Mouse (Mus musculus) embryonic facial prominence, embryonic 12.5 days (tissue): ENCODE results near the gene Ak1. TPM values are rescaled to one million over a fixed set of nuclear protein-coding genes. Genes with fewer than 3 reads are reported as not detected.

Experiments used
- ATAC-seq: fragments of 200-750 bp; cut with Nextera tagmentation; 2 replicates; pipeline ENCODE4 v1.8.0; 2017; ENCODE audit not compliant: insufficient number of reproducible peaks, insufficient read depth, low FRiP score, low TSS enrichment
- H3K27ac ChIP-seq: fragments of 300-500 bp; sonication (generic); 2 replicates; pipeline ENCODE4 v1.5.1; 2016; ENCODE audit warnings: mild to moderate bottlenecking
- H3K27me3 ChIP-seq: fragments of 300-500 bp; sonication (generic); 2 replicates; pipeline ENCODE4 v1.6.1; 2016; ENCODE audit warnings: mild to moderate bottlenecking, moderate library complexity
- H3K36me3 ChIP-seq: fragments of 300-500 bp; sonication (generic); 2 replicates; pipeline ENCODE4 v1.6.1; 2016; ENCODE audit warnings: mild to moderate bottlenecking
- H3K4me1 ChIP-seq: fragments of 300-500 bp; sonication (generic); 2 replicates; pipeline ENCODE4 v1.6.1; 2016
- H3K4me2 ChIP-seq: fragments of 300-500 bp; sonication (generic); replicated peaks from 2 replicates; pipeline ENCODE4 v1.6.1; 2016; ENCODE audit warnings: mild to moderate bottlenecking, moderate library complexity
- H3K4me3 ChIP-seq: fragments of 300-500 bp; sonication (generic); 2 replicates; pipeline ENCODE4 v1.5.1; 2016; ENCODE audit warnings: mild to moderate bottlenecking
- H3K9ac ChIP-seq: fragments of 300-500 bp; sonication (generic); 2 replicates; pipeline ENCODE4 v1.6.1; 2016; ENCODE audit warnings: mild to moderate bottlenecking, moderate library complexity
- H3K9me3 ChIP-seq: fragments of 300-500 bp; sonication (generic); 2 replicates; pipeline ENCODE4 v1.6.1; 2016; ENCODE audit warnings: mild to moderate bottlenecking, moderate library complexity
- WGBS: fragments of 180-500 bp; shearing (Covaris S2); methylation state at CpG from one replicate; pipeline ENCODE4 v1.1.7; 2016; 5-methylcytosine and 5-hydroxymethylcytosine counted together
- polyA plus RNA-seq: library from polyadenylated mRNA; unstranded; fragments of >200 nt; fragmentation: Nextera tagmentation; extraction: Ambion mirVana; gene quantifications from 2 replicates; pipeline ENCODE4 v1.2.1, GENCODE M21; 2016

Ak1 gene
- polyA plus RNA-seq, 1 experiment from 2014 or later = 24.1 TPM

DNA sequence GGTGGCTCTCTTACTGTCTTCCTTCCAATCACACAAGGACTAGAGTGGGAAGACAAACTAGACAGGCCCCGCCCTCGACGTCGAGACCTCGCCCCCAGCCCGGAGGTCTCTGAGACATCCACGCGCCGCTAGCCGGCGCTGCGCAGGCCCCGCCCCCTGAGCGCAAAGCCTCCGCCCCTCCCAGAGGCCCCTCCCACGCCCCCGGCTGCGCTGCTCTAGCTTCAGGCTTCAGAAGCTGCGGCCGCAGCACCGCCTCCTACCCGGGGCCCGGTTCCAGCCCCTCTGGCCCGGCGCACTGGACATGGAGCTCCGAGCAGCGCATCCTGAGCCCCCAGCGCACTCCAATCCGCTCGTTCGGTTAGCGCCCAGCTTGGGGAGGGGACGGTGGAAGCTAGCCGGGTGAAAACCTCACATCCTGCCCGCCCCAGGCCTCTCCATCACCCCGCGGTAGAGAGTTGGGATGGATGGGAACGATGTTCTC is 34.6 kb upstream of the Ak1 start, which contains the start of gene St6galnac4:
TSS of gene St6galnac4 (plus strand) at position 225 of the 481 bp plus-strand sequence.
- Histone ChIP-seq H3K9me3 (no peaks in the 10 kb centered on the region), H3K9ac (peak within 1 kb of the TSS; percentile 63), H3K4me2 (peak within 1 kb of the TSS; percentile 62), H3K4me1 (peaks cover 13% of the 10 kb centered on the region), H3K36me3 (0 out of 2 replicates have a peak, but pooled peaks cover 4% of the 10 kb centered on the region), H3K27ac (peak within 1 kb of the TSS; percentile 66), H3K27me3 (peaks cover 11% of the 10 kb centered on the region), H3K4me3 (peak within 1 kb of the TSS; percentile 58)
- WGBS = under 1% methylated on average over 38 of the region's 38 CpGs
- peak; percentile 71 for ATAC-seq

DNA sequence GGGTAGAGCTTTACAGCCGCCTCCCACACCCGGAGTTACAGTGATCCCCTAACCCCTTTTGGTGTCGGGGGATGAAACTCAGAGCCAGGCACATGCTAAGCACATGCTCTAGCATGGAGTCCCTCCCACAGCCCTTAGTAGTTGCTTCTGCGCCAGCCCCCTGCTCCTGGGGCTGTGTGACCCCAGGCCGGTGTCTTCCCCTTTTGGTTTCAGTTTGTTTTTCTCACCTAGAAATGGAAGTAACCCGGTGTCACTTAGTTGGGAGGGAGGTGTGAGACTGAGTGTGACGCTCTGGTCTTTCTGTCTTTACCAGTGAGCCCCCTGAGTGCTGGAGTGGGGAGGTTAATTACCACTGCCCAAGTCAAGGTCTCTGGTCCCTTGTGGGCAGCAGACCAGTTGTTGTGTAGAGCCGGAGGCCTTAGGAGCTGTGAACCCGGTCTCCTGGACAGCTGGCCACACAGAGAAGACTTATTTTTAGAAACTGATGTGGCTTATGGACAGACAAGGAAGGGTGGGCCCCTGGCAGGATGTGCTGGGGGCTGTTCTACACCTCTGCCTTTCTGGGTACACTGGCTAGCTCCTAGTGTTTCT is 33.7 kb upstream of the Ak1 start:
- Histone ChIP-seq H3K4me3 (peak overlapping the region; percentile 58), H3K4me2 (peak overlapping the region; percentile 62), H3K9me3 (no peaks in the 10 kb centered on the region), H3K36me3 (0 out of 2 replicates have a peak, but pooled peaks cover 4% of the 10 kb centered on the region), H3K27me3 (peaks cover 4% of the 10 kb centered on the region; the same call in 1 of the 2 replicates), H3K4me1 (peaks cover 13% of the 10 kb centered on the region), H3K27ac (no peak overlapping the region), H3K9ac (peak overlapping the region; percentile 63)
- no peak for ATAC-seq
- 37% methylated on average over 9 of the region's 9 CpGs for WGBS

DNA sequence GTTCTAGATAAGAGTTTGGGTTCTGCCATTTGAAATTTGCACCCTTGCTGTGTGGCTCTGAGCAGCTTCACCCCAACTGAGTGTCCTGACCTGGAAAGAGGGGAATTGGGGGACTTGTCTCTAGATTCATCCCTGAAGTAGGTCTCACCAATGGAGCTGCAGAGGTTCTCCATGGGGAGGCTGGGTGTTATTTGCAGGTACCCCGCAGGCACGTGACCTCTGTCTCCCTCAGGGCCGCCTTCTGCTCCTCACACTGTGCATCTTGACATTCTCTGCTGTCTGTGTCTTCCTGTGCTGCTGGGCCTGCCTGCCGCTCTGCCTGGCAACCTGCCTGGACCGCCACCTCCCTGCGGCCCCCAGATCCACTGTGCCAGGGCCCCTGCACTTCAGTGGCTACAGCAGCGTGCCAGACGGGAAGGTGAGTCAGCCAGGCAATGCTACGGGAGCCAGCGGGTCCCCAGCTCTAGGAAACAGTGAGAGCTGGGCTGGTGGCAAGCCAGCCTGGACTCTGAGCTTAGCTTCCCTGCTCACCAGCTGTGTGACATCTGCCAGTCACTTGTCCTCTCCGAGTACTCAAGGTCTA is 32.3 kb upstream of the Ak1 start:
- no peak overlapping the region for H3K4me3 ChIP-seq
- H3K4me1 ChIP-seq = peaks cover 13% of the 10 kb centered on the region
- no peaks in the 10 kb centered on the region for H3K9me3 ChIP-seq
- 67% methylated on average over 11 of the region's 11 CpGs for WGBS
- no peak overlapping the region for H3K27ac ChIP-seq
- no peak overlapping the region for H3K9ac ChIP-seq
- ATAC-seq = no peak
- no peaks in the 10 kb centered on the region for H3K27me3 ChIP-seq
- H3K36me3 ChIP-seq = peaks cover 12% of the 10 kb centered on the region; the same call in 1 of the 2 replicates
- H3K4me2 ChIP-seq = no peak overlapping the region

DNA sequence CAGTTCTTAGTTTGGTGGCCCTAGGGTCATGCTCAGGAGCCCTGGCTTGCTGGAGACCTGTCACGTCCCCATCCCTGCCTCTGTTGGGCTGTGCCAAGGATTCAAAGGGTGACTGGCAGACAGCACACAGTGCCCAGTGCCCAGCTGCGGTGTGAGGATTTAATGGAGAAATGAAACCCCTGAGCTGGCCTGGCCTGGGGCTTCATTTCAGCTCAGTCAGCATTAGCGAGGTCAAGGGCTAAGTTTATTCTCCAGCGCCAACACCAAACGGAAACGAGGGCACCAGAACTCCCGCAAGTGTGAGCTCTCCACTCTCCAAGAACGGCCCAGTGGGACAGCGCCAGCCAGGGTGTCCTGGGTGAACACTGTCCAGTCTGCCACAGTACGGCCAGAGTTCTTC is 31.3 kb upstream of the Ak1 start:
- no peak overlapping the region for H3K4me3 ChIP-seq
- H3K27ac ChIP-seq = no peak overlapping the region
- H3K9ac ChIP-seq = no peak overlapping the region
- ATAC-seq = no peak
- no peak overlapping the region for H3K4me2 ChIP-seq
- no peaks in the 10 kb centered on the region for H3K27me3 ChIP-seq
- H3K9me3 ChIP-seq = no peaks in the 10 kb centered on the region
- peaks cover 17% of the 10 kb centered on the region for H3K36me3 ChIP-seq
- peaks cover 13% of the 10 kb centered on the region for H3K4me1 ChIP-seq
- 74% methylated on average over 10 of the region's 10 CpGs for WGBS

DNA sequence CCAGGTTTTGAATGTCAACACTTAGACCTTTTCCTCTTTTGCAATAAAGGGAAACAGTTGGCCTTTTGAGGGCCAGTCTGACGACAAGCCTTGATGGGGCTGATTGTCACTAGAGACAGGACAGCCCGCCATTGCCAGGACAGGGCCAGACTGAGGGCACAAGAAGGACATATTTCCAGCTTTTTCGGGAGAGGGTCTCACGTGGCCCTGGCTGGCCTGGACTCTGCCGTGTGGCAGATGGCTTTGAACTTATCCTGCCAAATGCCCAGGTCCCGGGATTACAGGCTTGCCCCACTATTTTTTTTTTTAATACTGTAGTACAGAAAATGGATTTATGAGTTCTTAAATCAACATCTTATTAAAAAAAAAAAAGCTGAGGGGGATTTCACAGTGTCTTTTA is 30.3 kb upstream of the Ak1 start:
- H3K27me3 ChIP-seq = no peaks in the 10 kb centered on the region
- no peak overlapping the region for H3K9ac ChIP-seq
- no peak for ATAC-seq
- H3K4me1 ChIP-seq = peaks cover 13% of the 10 kb centered on the region
- no peak overlapping the region for H3K4me2 ChIP-seq
- no peak overlapping the region for H3K27ac ChIP-seq
- H3K4me3 ChIP-seq = no peak overlapping the region
- H3K36me3 ChIP-seq = peaks cover 22% of the 10 kb centered on the region
- WGBS = 66% methylated on average over 6 of the region's 6 CpGs
- no peaks in the 10 kb centered on the region for H3K9me3 ChIP-seq

DNA sequence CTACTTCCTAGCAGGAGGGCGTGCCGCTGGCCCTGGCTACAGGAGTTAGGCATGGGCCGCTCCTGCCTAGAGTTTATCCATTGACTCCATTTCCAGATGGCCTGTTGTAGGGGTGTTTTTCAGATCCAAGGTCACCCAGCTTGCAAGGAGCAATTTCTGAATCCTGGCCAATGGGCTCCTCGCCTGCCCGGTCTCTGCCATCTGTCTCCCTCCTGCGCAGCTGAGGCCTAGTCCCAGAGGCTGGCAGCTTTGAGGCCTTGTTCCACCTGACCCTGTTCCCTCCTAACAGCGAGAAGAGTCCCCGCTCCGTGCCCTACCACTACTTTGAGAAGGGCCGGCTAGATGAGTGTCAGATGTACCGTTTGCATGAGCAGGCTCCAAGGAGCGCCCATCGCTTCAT is 24.8 kb upstream of the Ak1 start:
- Histone ChIP-seq H3K9ac (no peak overlapping the region), H3K4me2 (no peak overlapping the region), H3K36me3 (peaks cover 34% of the 10 kb centered on the region), H3K27ac (no peak overlapping the region), H3K4me3 (no peak overlapping the region), H3K4me1 (peaks cover 9% of the 10 kb centered on the region), H3K9me3 (no peaks in the 10 kb centered on the region), H3K27me3 (no peaks in the 10 kb centered on the region)
- WGBS = 90% methylated on average over 13 of the region's 13 CpGs
- no peak for ATAC-seq

DNA sequence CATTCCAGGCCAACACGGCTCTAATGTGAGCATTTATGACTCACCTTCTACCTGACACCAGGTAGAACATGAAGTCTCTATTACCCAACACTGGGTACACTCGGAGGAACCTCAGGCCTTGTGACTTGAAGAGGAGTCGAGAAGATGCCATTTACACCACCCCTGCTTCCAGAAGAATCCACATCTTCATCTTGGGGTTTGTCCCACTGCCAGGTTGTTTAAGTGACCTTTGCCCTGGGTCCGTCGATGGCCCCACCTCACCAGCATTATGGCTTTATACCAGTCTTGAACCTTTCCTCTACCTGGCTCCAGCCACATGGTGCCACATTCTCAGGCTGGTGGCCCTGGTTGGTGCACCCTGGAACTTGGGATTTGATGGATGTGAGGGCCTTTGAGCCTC is 24.3 kb upstream of the Ak1 start:
- peaks cover 34% of the 10 kb centered on the region for H3K36me3 ChIP-seq
- H3K27ac ChIP-seq = no peak overlapping the region
- no peak overlapping the region for H3K9ac ChIP-seq
- H3K4me2 ChIP-seq = no peak overlapping the region
- WGBS = 86% methylated on average over 5 of the region's 5 CpGs
- ATAC-seq = no peak
- H3K9me3 ChIP-seq = no peaks in the 10 kb centered on the region
- H3K4me3 ChIP-seq = no peak overlapping the region
- no peaks in the 10 kb centered on the region for H3K27me3 ChIP-seq
- peaks cover 14% of the 10 kb centered on the region for H3K4me1 ChIP-seq

DNA sequence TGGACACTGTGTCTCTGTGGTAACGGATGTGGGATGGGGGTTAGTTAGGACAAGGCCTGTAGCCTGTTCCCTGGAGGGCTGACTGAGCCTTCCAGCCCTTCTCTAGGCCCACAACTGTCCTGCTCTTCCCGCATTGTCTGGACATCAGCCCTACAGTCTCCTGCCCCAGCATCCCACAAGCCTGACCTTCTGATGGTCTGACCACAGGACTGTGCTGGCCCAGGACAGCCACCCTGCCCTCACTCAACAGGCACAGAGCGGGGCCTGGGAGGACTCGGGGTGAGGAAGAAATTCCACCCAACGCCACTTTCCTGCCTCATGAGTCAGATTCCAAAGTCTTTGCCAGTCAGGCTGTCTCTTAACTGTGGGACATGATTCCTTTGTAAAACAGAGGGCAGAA is 23.9 kb upstream of the Ak1 start:
- no peak for ATAC-seq
- Histone ChIP-seq H3K27me3 (no peaks in the 10 kb centered on the region), H3K27ac (no peak overlapping the region), H3K36me3 (peaks cover 34% of the 10 kb centered on the region), H3K4me3 (no peak overlapping the region), H3K9ac (no peak overlapping the region), H3K9me3 (no peaks in the 10 kb centered on the region), H3K4me1 (peaks cover 18% of the 10 kb centered on the region), H3K4me2 (no peak overlapping the region)
- 89% methylated on average over 5 of the region's 5 CpGs for WGBS

DNA sequence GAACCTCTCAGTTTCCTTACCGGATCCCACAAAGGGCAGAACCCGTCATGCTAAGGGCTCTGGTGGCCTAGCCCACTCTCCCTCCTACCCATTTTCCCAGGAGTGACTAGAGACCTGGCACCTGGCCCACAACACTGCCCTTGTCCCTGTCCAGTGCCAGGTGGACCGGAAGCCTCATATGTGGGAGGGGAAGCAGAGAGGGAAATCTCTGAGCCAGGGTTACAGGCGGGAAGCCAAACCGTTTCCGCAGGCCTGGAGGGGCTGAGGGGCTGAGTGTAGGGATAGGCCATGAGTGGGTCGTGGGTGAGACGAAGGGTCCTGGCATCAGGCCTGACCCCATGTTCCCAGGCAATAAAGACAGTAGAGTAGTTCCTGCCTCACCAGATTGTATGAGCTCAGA is 23.1 kb upstream of the Ak1 start:
- 85% methylated on average over 8 of the region's 8 CpGs for WGBS
- H3K27ac ChIP-seq = no peak overlapping the region
- peaks cover 33% of the 10 kb centered on the region for H3K36me3 ChIP-seq
- H3K4me1 ChIP-seq = peaks cover 18% of the 10 kb centered on the region
- H3K4me2 ChIP-seq = no peak overlapping the region
- H3K9me3 ChIP-seq = no peaks in the 10 kb centered on the region
- ATAC-seq = no peak
- no peaks in the 10 kb centered on the region for H3K27me3 ChIP-seq
- no peak overlapping the region for H3K9ac ChIP-seq
- H3K4me3 ChIP-seq = no peak overlapping the region

DNA sequence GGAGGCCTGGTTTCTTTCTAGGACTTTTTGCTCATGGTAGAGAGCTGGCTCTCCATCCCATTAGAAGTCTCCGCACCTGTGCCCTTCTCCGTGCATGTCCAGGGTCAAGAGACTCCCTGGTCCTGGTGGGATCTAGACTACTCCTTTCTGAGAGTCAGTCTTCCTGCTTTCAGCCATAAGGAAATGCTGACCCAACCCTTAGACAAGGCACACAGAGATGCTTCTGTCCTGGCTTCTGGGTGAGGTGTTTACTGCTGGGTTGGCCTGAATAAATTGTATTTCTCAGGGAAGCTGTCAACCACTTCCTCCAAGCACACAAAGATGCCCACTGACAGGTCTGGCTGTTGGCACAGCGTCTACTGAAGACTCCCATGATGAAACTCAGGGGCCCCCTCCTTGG is 22.1 kb upstream of the Ak1 start, which contains the start of gene St6galnac6:
TSS of gene St6galnac6 (plus strand) at position 301 of the 400 bp plus-strand sequence.
- peaks cover 18% of the 10 kb centered on the region for H3K4me1 ChIP-seq
- H3K9ac ChIP-seq = no peak within 1 kb of the TSS; the same call in 1 of the 2 replicates
- H3K4me2 ChIP-seq = no peak within 1 kb of the TSS
- no peak for ATAC-seq
- 92% methylated on average over 3 of the region's 3 CpGs for WGBS
- H3K27me3 ChIP-seq = no peaks in the 10 kb centered on the region
- H3K4me3 ChIP-seq = no peak within 1 kb of the TSS
- no peaks in the 10 kb centered on the region for H3K9me3 ChIP-seq
- peaks cover 24% of the 10 kb centered on the region for H3K36me3 ChIP-seq
- H3K27ac ChIP-seq = 0 out of 2 replicates have a peak within 1 kb of the TSS, but pooled peaks have one; percentile 11

DNA sequence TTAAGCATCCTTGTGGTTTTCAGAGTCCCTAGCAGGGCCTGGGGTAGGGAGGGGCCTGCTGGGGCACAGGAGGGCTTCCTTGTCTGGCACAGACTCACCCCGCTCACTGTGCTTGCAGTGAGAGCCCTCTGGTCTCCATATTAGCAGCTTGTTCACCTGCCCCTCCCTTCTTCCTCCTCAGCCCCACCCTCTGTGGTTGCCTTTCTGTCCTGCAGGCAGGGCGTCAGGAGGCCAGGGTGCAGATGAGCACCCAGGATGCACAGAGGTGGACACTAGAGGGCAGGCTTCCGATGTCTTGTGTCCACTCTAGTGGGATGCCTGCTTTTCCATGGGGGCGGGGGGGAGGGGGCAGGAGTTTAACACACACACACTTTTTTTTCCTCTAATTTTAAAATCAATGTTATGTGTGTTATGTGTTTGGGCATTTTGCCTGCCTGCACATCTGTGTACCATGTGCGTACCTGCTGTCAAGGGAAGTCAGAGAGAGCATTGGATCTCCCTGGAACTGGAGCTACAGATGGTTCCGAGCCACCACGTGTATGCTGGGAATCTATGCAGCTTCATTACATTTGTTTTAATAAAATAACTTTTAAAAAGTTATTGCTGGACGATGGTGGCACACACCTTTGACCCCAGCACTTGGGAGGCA is 20.0 kb upstream of the Ak1 start:
- peak; percentile 18; the same call in 1 of the 2 replicates for ATAC-seq
- no peaks in the 10 kb centered on the region for H3K27me3 ChIP-seq
- 35% methylated on average over 8 of the region's 8 CpGs for WGBS
- H3K4me3 ChIP-seq = no peak overlapping the region
- H3K27ac ChIP-seq = peak overlapping the region; percentile 72
- no peak overlapping the region for H3K4me2 ChIP-seq
- H3K9me3 ChIP-seq = no peaks in the 10 kb centered on the region
- peaks cover 18% of the 10 kb centered on the region for H3K4me1 ChIP-seq
- H3K9ac ChIP-seq = peak overlapping the region; percentile 10; the same call in 1 of the 2 replicates
- peaks cover 14% of the 10 kb centered on the region for H3K36me3 ChIP-seq
